Mouse (Mus musculus) brain, adult 2 months (tissue): ENCODE measurements at regions not wholly inside any gene's neighbourhood (a gene's known extent, or its start where the extent isn't known, plus 50 kb on each side); places are given as distances from the start of the nearest gene placed in this dataset.
A peak's percentile ranks its signal among the peaks of the same experiment; 100 is the strongest.

Experiments used
- DNase-seq: peaks from one replicate; pipeline ENCODE4 v3.0.0; 2011; ENCODE audit warnings: low read depth, low spot score

DNA sequence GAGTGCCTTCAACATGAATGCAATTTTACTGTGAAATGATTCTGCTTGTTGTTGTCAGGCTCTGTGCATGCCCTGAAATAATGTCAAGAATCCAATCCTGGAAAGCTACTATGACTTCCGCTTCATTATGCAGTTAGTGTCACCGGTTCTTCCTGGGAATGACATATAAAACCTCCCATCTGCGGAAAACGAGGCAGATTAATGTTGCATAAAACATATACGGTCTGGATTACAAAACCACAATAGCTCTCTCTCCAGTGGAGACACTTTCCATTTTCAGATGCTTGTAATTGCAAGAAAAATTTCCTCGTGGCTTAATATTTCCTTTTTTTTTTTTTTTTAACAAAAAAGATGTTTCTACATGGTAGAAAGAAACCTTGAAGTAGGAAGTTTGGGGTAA is 198.2 kb upstream of the Chl1 start:
- no peak for DNase-seq

GRCm38 (mm10) chr6:103312935-103313334 is 197.5 kb upstream of the Chl1 start:
- no peak for DNase-seq

DNA sequence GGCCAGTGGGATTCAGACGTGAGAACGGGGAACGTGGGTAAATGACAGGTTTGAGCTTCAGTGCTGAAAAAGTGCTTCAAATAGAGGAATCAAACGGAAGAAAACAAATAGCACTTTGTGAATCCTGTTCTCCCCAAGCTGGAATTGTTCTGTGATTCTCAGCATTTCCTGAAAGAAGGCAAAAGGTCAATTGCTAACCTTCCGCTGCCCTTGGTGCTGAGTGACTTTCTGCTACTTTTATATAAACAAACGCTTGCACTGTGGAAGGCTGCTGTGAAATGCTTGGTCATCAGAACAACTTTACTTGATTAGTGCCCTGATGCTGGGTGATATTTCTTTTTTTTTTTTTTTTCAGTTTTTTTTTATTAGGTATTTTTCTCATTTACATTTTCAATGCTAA is 192.3 kb upstream of the Chl1 start:
- no peak for DNase-seq

DNA sequence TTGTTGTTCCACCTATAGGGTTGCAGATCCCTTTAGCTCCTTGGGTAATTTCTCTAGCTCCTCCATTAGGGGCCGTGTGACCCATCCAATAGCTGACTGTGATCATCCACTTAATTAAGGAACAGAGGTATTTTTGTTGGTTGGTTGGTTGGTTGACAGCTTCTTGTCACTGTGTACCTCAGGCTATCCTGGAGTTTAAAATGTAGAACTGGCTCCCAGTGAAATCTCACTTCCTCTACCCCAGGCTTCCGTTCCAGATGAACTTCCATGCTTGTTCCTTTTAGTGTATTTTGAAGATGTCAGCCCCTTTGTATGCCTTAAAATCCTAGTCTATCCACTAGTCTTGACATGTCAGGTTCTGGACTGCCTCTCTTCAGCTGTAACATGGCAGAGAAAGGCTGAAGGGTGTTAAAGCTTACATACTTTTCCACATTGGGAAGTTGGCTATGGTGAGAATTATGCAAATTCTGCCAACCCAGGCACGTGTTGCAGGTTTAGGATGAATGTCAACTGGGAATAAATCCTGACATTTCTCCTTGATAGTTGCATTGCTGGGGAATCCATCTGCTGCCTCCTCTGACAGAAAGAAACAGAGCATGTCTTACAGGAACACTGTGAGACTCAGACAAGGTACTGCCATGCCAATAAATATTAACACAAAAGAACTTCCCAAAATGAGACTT is 191.6 kb upstream of the Chl1 start:
- DNase-seq, result no peak

DNA sequence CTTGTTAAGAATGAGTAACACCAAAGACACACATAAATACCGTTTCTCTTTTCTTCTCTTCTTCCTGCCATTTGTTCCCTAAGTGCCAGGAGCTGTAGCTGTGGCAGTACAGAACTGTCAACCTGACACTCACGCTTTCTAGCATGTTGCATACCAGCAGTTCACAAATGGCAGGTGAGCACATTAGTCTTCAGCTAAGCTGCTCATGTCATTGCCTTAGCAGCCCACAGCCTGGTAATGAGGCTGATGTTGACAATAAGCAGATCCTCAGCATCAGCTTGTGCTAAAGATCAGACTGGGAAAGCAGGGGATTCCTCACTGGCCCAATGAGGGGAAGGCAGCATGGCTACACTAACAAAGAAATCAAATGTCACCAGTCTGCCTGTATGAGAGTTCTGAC is 190.4 kb upstream of the Chl1 start:
- DNase-seq, result no peak

- DNase-seq, result no peak
Measured at GRCm38 (mm10) chr6:103320550-103320949, 189.8 kb upstream of the Chl1 start.

GRCm38 (mm10) chr6:103321058-103321457 is 189.3 kb upstream of the Chl1 start:
- no peak for DNase-seq

DNA sequence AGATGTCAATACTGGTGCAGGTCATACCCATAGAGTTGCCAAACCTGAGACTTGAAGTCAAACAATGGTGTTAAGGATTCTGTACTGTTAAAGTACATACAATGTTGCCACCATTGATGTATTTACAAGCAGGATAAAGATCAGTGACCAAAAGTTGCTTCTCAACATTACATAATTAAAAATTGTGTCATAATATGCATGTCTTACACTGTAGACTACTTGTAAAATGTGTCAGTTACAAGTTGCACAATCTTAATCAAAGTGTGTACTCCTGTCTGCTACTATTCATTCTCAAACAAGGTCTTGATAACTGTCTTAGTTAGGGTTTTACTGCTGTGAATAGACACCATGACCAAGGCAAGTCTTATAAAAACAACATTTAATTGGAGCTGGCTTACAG is 187.9 kb upstream of the Chl1 start:
- DNase-seq, result no peak

GRCm38 (mm10) chr6:103335683-103336082 is 174.7 kb upstream of the Chl1 start:
- no peak for DNase-seq

GRCm38 (mm10) chr6:103339961-103340732 is 170.2 kb upstream of the Chl1 start:
- DNase-seq, result no peak

GRCm38 (mm10) chr6:103343515-103343914 is 166.9 kb upstream of the Chl1 start:
- no peak for DNase-seq

GRCm38 (mm10) chr6:103344413-103344812 is 166.0 kb upstream of the Chl1 start:
- no peak for DNase-seq

- peak; percentile 33 for DNase-seq
Measured at GRCm38 (mm10) chr6:103345195-103345594, 165.2 kb upstream of the Chl1 start.

GRCm38 (mm10) chr6:103352405-103353124 is 157.8 kb upstream of the Chl1 start:
- peak; percentile 81 for DNase-seq

GRCm38 (mm10) chr6:103353346-103353745 is 157.0 kb upstream of the Chl1 start:
- no peak for DNase-seq

DNA sequence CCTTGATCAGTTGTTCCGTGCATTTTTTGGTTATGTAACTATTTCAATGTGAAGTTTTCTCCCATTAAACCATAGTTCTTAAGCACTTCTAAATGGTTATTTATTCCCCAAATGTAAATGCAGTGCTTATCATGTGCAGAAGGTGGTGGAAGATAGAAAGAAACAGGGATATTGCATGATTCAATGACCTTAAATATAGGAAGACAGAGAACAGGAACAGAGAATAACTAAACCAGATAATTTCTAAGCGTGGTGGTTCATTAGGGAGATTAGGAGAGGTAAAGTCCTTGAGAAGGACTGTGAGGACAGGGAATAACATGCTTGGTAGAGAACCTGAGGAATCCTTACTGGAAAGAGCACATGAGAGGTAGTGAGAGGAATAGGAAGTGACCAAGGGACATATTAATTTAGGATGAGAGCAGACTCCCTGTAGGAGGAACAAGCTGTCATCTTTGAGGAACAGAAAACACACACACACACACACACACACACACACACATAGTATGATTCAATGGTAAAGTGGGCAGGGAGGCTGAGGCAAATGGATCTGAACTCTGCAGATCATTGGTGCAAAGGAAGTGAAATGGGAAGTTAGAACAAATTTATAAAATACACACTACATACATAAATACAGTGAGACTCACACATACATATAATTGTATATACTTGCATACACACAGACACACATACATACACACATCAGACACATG is 143.4 kb upstream of the Chl1 start:
- DNase-seq, result no peak

DNA sequence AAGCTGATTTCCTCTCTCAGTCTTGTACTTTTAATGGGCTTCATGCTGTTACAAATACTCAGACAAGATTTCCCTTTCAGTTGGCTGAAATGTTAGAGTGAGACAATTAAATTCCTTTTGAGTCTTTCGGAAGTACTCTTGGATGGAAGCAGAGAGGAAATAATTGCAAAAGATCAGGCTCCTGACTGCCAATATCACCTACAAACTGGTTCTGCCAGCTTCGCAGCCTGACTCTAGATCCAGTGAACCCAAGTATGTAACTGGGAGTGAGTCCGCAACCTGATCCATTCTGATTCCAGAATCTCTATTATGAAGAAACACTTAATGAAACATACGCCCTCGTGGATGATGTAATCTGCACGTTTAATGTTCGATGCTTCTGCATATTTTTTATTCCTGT is 135.4 kb upstream of the Chl1 start:
- no peak for DNase-seq

GRCm38 (mm10) chr6:103377277-103377676 is 133.1 kb upstream of the Chl1 start:
- DNase-seq, result no peak

DNA sequence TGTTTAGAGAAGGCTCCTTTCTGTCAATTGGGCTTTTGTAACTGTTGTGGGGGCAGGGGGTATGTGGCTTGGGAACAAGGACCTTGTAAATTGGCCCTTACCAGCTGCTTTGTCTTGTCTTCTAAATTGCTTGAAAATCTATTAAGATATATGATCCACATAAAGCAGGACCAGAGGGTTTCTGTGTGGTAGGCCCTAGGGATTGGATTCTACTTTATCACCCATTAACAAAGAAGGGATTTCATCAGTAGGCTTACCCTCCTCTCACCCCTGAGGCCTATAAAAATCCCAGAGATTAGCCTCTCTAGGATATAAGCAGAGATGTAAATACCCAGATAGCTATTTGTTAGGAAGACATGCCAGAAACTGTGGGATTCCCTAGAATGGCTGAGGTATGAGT is 132.3 kb upstream of the Chl1 start:
- DNase-seq, result no peak

DNA sequence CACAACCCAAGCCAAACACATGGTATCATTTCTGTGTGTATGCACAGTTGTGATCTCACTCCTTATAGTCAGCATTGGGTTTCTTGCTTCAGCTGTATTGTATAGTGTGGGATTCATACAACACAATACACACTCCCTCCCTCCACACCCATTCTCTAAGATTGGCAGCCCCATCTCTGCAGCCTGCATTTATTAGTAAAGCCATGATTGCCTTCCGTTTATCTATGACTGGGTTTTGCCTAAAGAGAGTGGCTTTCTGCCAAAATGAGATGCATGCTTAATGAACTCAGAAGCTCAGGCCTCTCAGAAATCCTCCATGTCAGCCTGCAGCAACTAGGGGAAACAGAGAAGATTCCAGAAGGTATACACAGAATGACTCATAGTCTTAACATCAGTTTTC is 129.4 kb upstream of the Chl1 start:
- peak; percentile 40 for DNase-seq

DNA sequence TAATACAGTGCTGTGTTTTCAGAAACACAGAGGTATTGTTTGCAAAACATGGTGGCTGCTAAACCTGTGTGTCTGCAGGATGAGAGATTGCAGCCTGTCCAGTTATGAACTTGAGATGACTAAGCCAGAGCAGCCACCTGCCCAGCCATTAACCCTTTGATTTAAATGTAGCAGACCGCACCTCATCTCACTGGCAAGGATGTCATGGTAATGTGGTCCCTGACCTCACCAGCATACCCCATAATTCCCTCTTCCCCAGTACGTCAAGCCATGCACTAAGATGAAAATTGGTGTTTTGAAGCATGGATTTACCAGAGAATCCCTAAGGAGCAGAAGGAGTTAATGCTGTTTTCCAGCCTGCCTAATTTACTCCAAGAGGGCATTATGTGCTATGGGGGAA is 128.5 kb upstream of the Chl1 start:
- DNase-seq, result no peak

DNA sequence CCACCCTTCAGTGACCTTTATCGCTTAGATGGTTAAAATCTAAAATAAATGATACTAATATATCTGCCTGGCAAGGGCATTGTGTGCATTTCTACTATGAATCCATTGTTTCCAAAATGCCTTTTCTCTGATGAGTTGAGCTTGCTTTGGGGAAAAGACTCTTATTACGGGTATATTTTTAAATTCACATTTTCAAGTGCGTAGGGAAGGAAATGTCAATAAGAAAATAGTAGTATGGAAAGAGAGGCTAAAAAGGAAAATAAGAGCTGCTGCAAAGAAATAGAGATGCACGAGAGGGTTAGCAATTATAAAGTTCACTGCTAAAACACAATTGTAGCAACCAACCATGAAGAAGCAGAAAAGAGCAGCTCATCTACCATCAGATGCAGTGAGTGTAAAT is 123.8 kb upstream of the Chl1 start:
- DNase-seq, result no peak
